Mouse (Mus musculus): ENCODE results near the gene Rfc2.

DNA sequence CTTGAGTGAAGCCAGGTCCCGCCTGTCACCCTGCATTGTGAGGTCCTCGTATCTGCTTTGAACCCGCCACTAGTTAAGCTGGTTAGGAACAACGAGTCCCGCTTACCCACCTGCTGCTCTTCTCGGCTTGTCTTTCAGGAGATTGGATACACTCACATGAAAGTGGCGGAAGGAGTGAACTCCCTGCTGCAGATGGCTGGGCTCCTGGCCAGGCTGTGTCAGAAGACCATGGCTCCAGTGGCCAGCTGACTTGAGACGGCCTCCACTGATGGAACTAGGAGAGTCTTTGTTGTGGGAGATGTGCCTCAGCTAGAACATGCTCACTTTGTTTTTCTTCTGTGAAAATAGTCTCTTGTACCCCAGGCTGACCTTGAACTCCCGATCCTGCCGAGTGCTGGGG is 16.5 kb downstream of the Rfc2 start:
- TF ChIP-seq CTCF (IDR thresholded peaks at IDR 0.05; ENCODE audit: extremely low read depth, insufficient read depth, insufficient read length, insufficient replicate concordance) = no peak
- TF ChIP-seq POLR2A (IDR thresholded peaks at IDR 0.05; ENCODE audit: low read depth, low read length) = no peak

Data from spleen, adult 2 months (tissue).